Mouse (Mus musculus) forebrain, embryonic 16.5 days (tissue): ENCODE measurements around the gene Gm15294. TPM values are rescaled to one million over a fixed set of nuclear protein-coding genes. Genes with fewer than 3 reads are reported as not detected.

Experiments used
- ATAC-seq: fragments of 200-750 bp; cut with Nextera tagmentation; 2 replicates; pipeline ENCODE4 v1.8.0; 2017; ENCODE audit warnings: mild to moderate bottlenecking, moderate library complexity
- H3K27ac ChIP-seq: fragments of 300-500 bp; sonication (generic); 2 replicates; pipeline ENCODE4 v1.5.1; 2014; ENCODE audit warnings: low read length, control low read depth
- H3K27me3 ChIP-seq: fragments of 300-500 bp; sonication (generic); replicated peaks from 2 replicates; pipeline ENCODE4 v1.6.1; 2014; ENCODE audit warnings: low read length; ENCODE audit not compliant: control insufficient read depth, insufficient read depth
- H3K36me3 ChIP-seq: fragments of 300-500 bp; sonication (generic); 2 replicates; pipeline ENCODE4 v1.6.1; 2014; ENCODE audit not compliant: control insufficient read depth, insufficient read depth
- H3K4me1 ChIP-seq: fragments of 300-500 bp; sonication (generic); replicated peaks from 2 replicates; pipeline ENCODE4 v1.6.1; 2014; ENCODE audit warnings: low read length; ENCODE audit not compliant: control insufficient read depth, insufficient read depth
- H3K4me2 ChIP-seq: fragments of 300-500 bp; sonication (generic); 2 replicates; pipeline ENCODE4 v1.6.1; 2014; ENCODE audit warnings: mild to moderate bottlenecking, low read length, control low read depth
- H3K4me3 ChIP-seq: fragments of 300-500 bp; sonication (generic); replicated peaks from 2 replicates; pipeline ENCODE4 v1.5.1; 2014; ENCODE audit warnings: mild to moderate bottlenecking, low read length, control low read depth
- H3K9ac ChIP-seq: fragments of 300-500 bp; sonication (generic); replicated peaks from 2 replicates; pipeline ENCODE4 v1.6.1; 2014; ENCODE audit warnings: low read depth, low read length, control low read depth
- H3K9me3 ChIP-seq: fragments of 300-500 bp; sonication (generic); 2 replicates; pipeline ENCODE4 v1.6.1; 2016; ENCODE audit warnings: low read length; ENCODE audit not compliant: control insufficient read depth
- WGBS: fragments of 180-500 bp; shearing (Covaris S2); extraction: QIAGEN DNeasy Blood & Tissue Kit; methylation state at CpG from one replicate; pipeline ENCODE4 v1.1.7; 2014; 5-methylcytosine and 5-hydroxymethylcytosine counted together
- polyA plus RNA-seq: library from polyadenylated mRNA; unstranded; fragments of >200 nt; fragmentation: Nextera tagmentation; extraction: Ambion mirVana; gene quantifications from 2 replicates; pipeline ENCODE4 v1.2.1, GENCODE M21; 2015

Gm15294 gene
- not detected in 2 replicates for polyA plus RNA-seq

- Histone ChIP-seq H3K9me3 (no peaks in the 10 kb centered on the region), H3K4me3 (no peak within 1 kb of the TSS), H3K27ac (no peak within 1 kb of the TSS), H3K4me2 (no peak within 1 kb of the TSS), H3K36me3 (no peaks in the 10 kb centered on the region), H3K9ac (no peak within 1 kb of the TSS), H3K4me1 (no peaks in the 10 kb centered on the region), H3K27me3 (no peaks in the 10 kb centered on the region; the same call in 1 of the 2 replicates)
- no peak for ATAC-seq
- 97% methylated on average over 4 of the region's 4 CpGs for WGBS
Measured at GRCm38 (mm10) chrX:141875135-141875534, at the start of gene Gm15294. TSS of gene Gm15294 (minus strand) at chrX:141875235.

GRCm38 (mm10) chrX:141884336-141885048 is 9.5 kb upstream of the Gm15294 start:
- H3K4me3 ChIP-seq, result no peak overlapping the region
- H3K4me2 ChIP-seq, result no peak overlapping the region
- no peak for ATAC-seq
- H3K9me3 ChIP-seq, result no peaks in the 10 kb centered on the region
- whole genome bisulfite sequencing, result 46% methylated on average over 4 of the region's 4 CpGs
- H3K4me1 ChIP-seq, result no peaks in the 10 kb centered on the region
- H3K27ac ChIP-seq, result no peak overlapping the region
- no peaks in the 10 kb centered on the region for H3K27me3 ChIP-seq
- H3K36me3 ChIP-seq, result no peaks in the 10 kb centered on the region
- H3K9ac ChIP-seq, result no peak overlapping the region

GRCm38 (mm10) chrX:141874024-141874423 is 1.0 kb downstream of the Gm15294 start:
- Histone ChIP-seq H3K36me3 (no peaks in the 10 kb centered on the region), H3K27ac (no peak overlapping the region), H3K9me3 (no peaks in the 10 kb centered on the region), H3K4me1 (no peaks in the 10 kb centered on the region), H3K4me2 (no peak overlapping the region), H3K9ac (no peak overlapping the region), H3K27me3 (no peaks in the 10 kb centered on the region; the same call in 1 of the 2 replicates), H3K4me3 (no peak overlapping the region)
- no peak for ATAC-seq
- WGBS, result 38% methylated on average over 11 of the region's 11 CpGs

GRCm38 (mm10) chrX:141873597-141873996 is 1.4 kb downstream of the Gm15294 start:
- Histone ChIP-seq H3K9me3 (no peaks in the 10 kb centered on the region), H3K4me1 (no peaks in the 10 kb centered on the region), H3K27ac (no peak overlapping the region), H3K27me3 (no peaks in the 10 kb centered on the region; the same call in 1 of the 2 replicates), H3K4me3 (no peak overlapping the region), H3K36me3 (no peaks in the 10 kb centered on the region), H3K9ac (no peak overlapping the region), H3K4me2 (no peak overlapping the region)
- no peak for ATAC-seq
- WGBS, result 38% methylated on average over 4 of the region's 4 CpGs

- Histone ChIP-seq H3K9ac (no peak overlapping the region), H3K27ac (no peak overlapping the region), H3K9me3 (no peaks in the 10 kb centered on the region), H3K4me2 (no peak overlapping the region), H3K36me3 (no peaks in the 10 kb centered on the region), H3K4me1 (no peaks in the 10 kb centered on the region; the same call in 1 of the 2 replicates), H3K27me3 (no peaks in the 10 kb centered on the region), H3K4me3 (no peak overlapping the region)
- 19% methylated on average over 6 of the region's 6 CpGs for WGBS
- ATAC-seq, result peak; percentile 66; the same call in 1 of the 2 replicates
Measured at GRCm38 (mm10) chrX:141855684-141856396, 19.2 kb downstream of the Gm15294 start.

Other genes starting within 250 kb of the Gm15294 start
- 0.70 and 1.9 TPM in 2 replicates for gene Irs4, start 150.0 kb downstream of the Gm15294 start, polyA plus RNA-seq